Mouse (Mus musculus) kidney, postnatal 36 days (tissue): ENCODE measurements at regions not wholly inside any gene's neighbourhood (a gene's known extent, or its start where the extent isn't known, plus 50 kb on each side); places are given as distances from the start of the nearest gene placed in this dataset.

Experiments used
- DNase-seq, 2 experiments: peaks; one replicate each; pipeline ENCODE4 v3.0.0; 2021 to 2022; ENCODE audit warnings: mixed read lengths in 2 of 2

- DNase-seq: no peak
These were observed 96.8 kb upstream of the Fam240b start for GRCm38 (mm10) chr13:64594376-64594775.

- peak; percentile 10 to 52 for DNase-seq
These were observed 76.1 kb upstream of the Fam240b start for GRCm38 (mm10) chr13:64573711-64574110.

- no peak for DNase-seq
These were observed 71.3 kb upstream of the Fam240b start for GRCm38 (mm10) chr13:64568876-64569275.

- DNase-seq: no peak
These were observed 69.5 kb upstream of the Fam240b start for GRCm38 (mm10) chr13:64566966-64567708.

- DNase-seq: no peak
These were observed 68.2 kb upstream of the Fam240b start for GRCm38 (mm10) chr13:64565791-64566190.
